Mouse (Mus musculus) C2C12 (cell line): ENCODE results near the gene Dynlt1a. TPM values are rescaled to one million over a fixed set of nuclear protein-coding genes. Genes with fewer than 3 reads are reported as not detected.
"Not testable (repeated sequence)": the region's sequence is repeated elsewhere in the genome, so short reads cannot be mapped to it uniquely, and the experiment has no call there.

Experiments
- H3K27me3 ChIP-seq: one replicate; pipeline ENCODE4 v1.6.1; 2011; ENCODE audit not compliant: control insufficient read depth, insufficient read depth, insufficient read length
- H3K36me3 ChIP-seq: one replicate; pipeline ENCODE4 v1.6.1; 2011; ENCODE audit not compliant: control insufficient read depth, insufficient read depth
- H3K4me3 ChIP-seq: one replicate; pipeline ENCODE4 v1.5.1; 2011; ENCODE audit warnings: mild to moderate bottlenecking, control low read depth; ENCODE audit not compliant: poor library complexity, insufficient read depth, severe bottlenecking
- H3K79me2 ChIP-seq: one replicate; pipeline ENCODE4 v1.6.1; 2011; ENCODE audit not compliant: control insufficient read depth, insufficient read depth
- H3K79me3 ChIP-seq: one replicate; pipeline ENCODE4 v1.6.1; 2011; ENCODE audit warnings: low read depth, control low read depth
- H3ac ChIP-seq: one replicate; pipeline ENCODE3; 2011; ENCODE audit warnings: low read depth; ENCODE audit not compliant: control insufficient read depth, insufficient read length
- polyA plus RNA-seq: library from polyadenylated mRNA; unstranded; fragments of >200 nt; fragmentation: generic; extraction: Trizol; gene quantifications from one replicate; pipeline ENCODE4 v1.2.1, GENCODE M21; 2012; ENCODE audit warnings: missing spikeins

Dynlt1a gene
- polyA plus RNA-seq, 1 experiment, result 9.6 TPM

GRCm38 (mm10) chr17:6314493-6314892 is 2.8 kb downstream of the Dynlt1a start:
- H3K79me2 ChIP-seq, H3K27me3 ChIP-seq: not testable (repeated sequence)

GRCm38 (mm10) chr17:6312755-6313154 is 4.5 kb downstream of the Dynlt1a start:
- H3K36me3 ChIP-seq, H3K79me3 ChIP-seq, H3ac ChIP-seq, H3K27me3 ChIP-seq, H3K4me3 ChIP-seq, H3K79me2 ChIP-seq: not testable (repeated sequence)

More at GRCm38 (mm10) chr17:6314493-6314892, 2.8 kb downstream of the Dynlt1a start:
- H3ac ChIP-seq, H3K36me3 ChIP-seq, H3K4me3 ChIP-seq, H3K79me3 ChIP-seq: not testable (repeated sequence)

- not testable (repeated sequence) for H3K79me2 ChIP-seq, H3K4me3 ChIP-seq, H3ac ChIP-seq, H3K79me3 ChIP-seq, H3K36me3 ChIP-seq, H3K27me3 ChIP-seq
Measured at GRCm38 (mm10) chr17:6311716-6312115, 5.6 kb downstream of the Dynlt1a start.

GRCm38 (mm10) chr17:6306503-6306902 is 10.8 kb downstream of the Dynlt1a start:
- H3K36me3 ChIP-seq, H3ac ChIP-seq, H3K4me3 ChIP-seq, H3K27me3 ChIP-seq, H3K79me2 ChIP-seq, H3K79me3 ChIP-seq: not testable (repeated sequence)

- H3K27me3 ChIP-seq, H3ac ChIP-seq, H3K79me3 ChIP-seq, H3K79me2 ChIP-seq, H3K4me3 ChIP-seq, H3K36me3 ChIP-seq: not testable (repeated sequence)
Measured at GRCm38 (mm10) chr17:6305656-6306270, 11.5 kb downstream of the Dynlt1a start.

- not testable (repeated sequence) for H3K79me3 ChIP-seq, H3K4me3 ChIP-seq, H3K79me2 ChIP-seq, H3K36me3 ChIP-seq, H3ac ChIP-seq, H3K27me3 ChIP-seq
Measured at GRCm38 (mm10) chr17:6304891-6305290, 12.4 kb downstream of the Dynlt1a start.

- not testable (repeated sequence) for H3K36me3 ChIP-seq, H3ac ChIP-seq, H3K27me3 ChIP-seq, H3K79me2 ChIP-seq, H3K79me3 ChIP-seq, H3K4me3 ChIP-seq
Measured at GRCm38 (mm10) chr17:6300190-6300863, 17.0 kb downstream of the Dynlt1a start.

- H3K79me3 ChIP-seq, H3K79me2 ChIP-seq, H3ac ChIP-seq, H3K27me3 ChIP-seq, H3K4me3 ChIP-seq, H3K36me3 ChIP-seq: not testable (repeated sequence)
Measured at GRCm38 (mm10) chr17:6297060-6297795, 20.1 kb downstream of the Dynlt1a start.

GRCm38 (mm10) chr17:6293882-6294281 is 23.4 kb downstream of the Dynlt1a start:
- not testable (repeated sequence) for H3K36me3 ChIP-seq, H3K27me3 ChIP-seq, H3K79me2 ChIP-seq, H3ac ChIP-seq, H3K4me3 ChIP-seq, H3K79me3 ChIP-seq

GRCm38 (mm10) chr17:6289045-6289444 is 28.3 kb downstream of the Dynlt1a start:
- H3K27me3 ChIP-seq, H3K79me2 ChIP-seq, H3K36me3 ChIP-seq, H3K4me3 ChIP-seq, H3ac ChIP-seq, H3K79me3 ChIP-seq: not testable (repeated sequence)

GRCm38 (mm10) chr17:6286169-6286568 is 31.1 kb downstream of the Dynlt1a start:
- not testable (repeated sequence) for H3K4me3 ChIP-seq, H3K36me3 ChIP-seq, H3K79me2 ChIP-seq, H3K79me3 ChIP-seq, H3K27me3 ChIP-seq, H3ac ChIP-seq
